Mouse (Mus musculus) C2C12 (cell line): Measurements from ENCODE around the gene BC030500.

ENCODE experiments used
- CEBPB ChIP-seq: IDR thresholded peaks from one replicate; pipeline ENCODE4 v1.6.1; 2011; ENCODE audit warnings: low read depth, mild to moderate bottlenecking, control low read depth, moderate library complexity
- CTCF ChIP-seq: IDR thresholded peaks from one replicate; pipeline ENCODE4 v1.5.1; 2011; ENCODE audit not compliant: control insufficient read depth, insufficient read depth, insufficient read length
- FOSL1 ChIP-seq: IDR thresholded peaks from one replicate; pipeline ENCODE4 v1.8.0; 2011; ENCODE audit warnings: mild to moderate bottlenecking, low read length; ENCODE audit not compliant: poor library complexity, insufficient read depth, severe bottlenecking
- USF1 ChIP-seq: IDR thresholded peaks from one replicate; pipeline ENCODE4 v1.6.1; 2011; ENCODE audit warnings: low read depth, mild to moderate bottlenecking, control low read depth, moderate library complexity

- TF ChIP-seq USF1 (no peak), CTCF (no peak), FOSL1 (no peak), CEBPB (no peak)
Observed at GRCm38 (mm10) chr8:58912196-58912839, 763 bp downstream of the BC030500 start, which contains the start of gene Galntl6.
